Mouse (Mus musculus) ZHBTc4 (cell line): ENCODE measurements around the gene Cers3.

Experiments used
- DNase-seq: peaks from one replicate; pipeline ENCODE4 v3.0.0-alpha.2; 2011; ENCODE audit warnings: low read depth, low spot score

Gene Cers3

GRCm38 (mm10) chr7:66779944-66780942, 36.9 kb downstream of the Cers3 start:
- no peak for DNase-seq

- no peak for DNase-seq
Observed at GRCm38 (mm10) chr7:66786476-66786875, 43.2 kb downstream of the Cers3 start.

GRCm38 (mm10) chr7:66787816-66788215, 44.5 kb downstream of the Cers3 start:
- DNase-seq = no peak

- DNase-seq = peak; percentile 85
Observed at GRCm38 (mm10) chr7:66789860-66790748, 46.8 kb downstream of the Cers3 start.

- no peak for DNase-seq
Observed at GRCm38 (mm10) chr7:66791022-66791421, 47.7 kb downstream of the Cers3 start.

- no peak for DNase-seq
Observed at GRCm38 (mm10) chr7:66796909-66797308, 53.6 kb downstream of the Cers3 start.

- no peak for DNase-seq
Observed at GRCm38 (mm10) chr7:66797345-66797744, 54.0 kb downstream of the Cers3 start.

- no peak for DNase-seq
Observed at GRCm38 (mm10) chr7:66798826-66799225, 55.5 kb downstream of the Cers3 start.

GRCm38 (mm10) chr7:66800784-66801183, 57.5 kb downstream of the Cers3 start:
- no peak for DNase-seq

GRCm38 (mm10) chr7:66801785-66802184, 58.5 kb downstream of the Cers3 start:
- no peak for DNase-seq

GRCm38 (mm10) chr7:66803798-66804197, 60.5 kb downstream of the Cers3 start:
- DNase-seq = no peak

- DNase-seq = no peak
Observed at GRCm38 (mm10) chr7:66806801-66807200, 63.5 kb downstream of the Cers3 start.

GRCm38 (mm10) chr7:66810436-66810835, 67.1 kb downstream of the Cers3 start:
- DNase-seq = no peak

- DNase-seq = no peak
Observed at GRCm38 (mm10) chr7:66811294-66811693, 68.0 kb downstream of the Cers3 start.

GRCm38 (mm10) chr7:66812289-66812688, 69.0 kb downstream of the Cers3 start:
- no peak for DNase-seq

- DNase-seq = no peak
Observed at GRCm38 (mm10) chr7:66812737-66813136, 69.4 kb downstream of the Cers3 start.

- no peak for DNase-seq
Observed at GRCm38 (mm10) chr7:66813172-66813571, 69.9 kb downstream of the Cers3 start.

- DNase-seq = no peak
Observed at GRCm38 (mm10) chr7:66815526-66815925, 72.2 kb downstream of the Cers3 start.

GRCm38 (mm10) chr7:66820034-66820433, 76.7 kb downstream of the Cers3 start:
- DNase-seq = peak; percentile 32

- no peak for DNase-seq
Observed at GRCm38 (mm10) chr7:66830803-66831202, 87.5 kb downstream of the Cers3 start.

- no peak for DNase-seq
Observed at GRCm38 (mm10) chr7:66831295-66831694, 88.0 kb downstream of the Cers3 start.

- DNase-seq = peak; percentile 98
Observed at GRCm38 (mm10) chr7:66839463-66840007, 96.2 kb downstream of the Cers3 start, which contains the start of gene Adamts17. Adamts17 (plus strand) TSS chr7:66839735.
